ENCODE assay signal across 7 mouse cellular contexts in genomic region chr5:143315514-143315888, GRCm38 (mm10). TPM values are rescaled to one million over a fixed set of nuclear protein-coding genes. Genes with fewer than 3 reads are reported as not detected.
A peak's percentile ranks its signal among the peaks of the same experiment; 100 is the strongest.
DNase-seq lines count a peak whose midpoint lies in the region; ATAC-seq and TF ChIP-seq lines count a peak whose summit lies in the region.

No protein-coding gene starts in this region.

- peak overlapping the region; percentile 76; the same call in 1 of the 2 replicates for H3K9ac ChIP-seq in lung, postnatal 0 days (replicated peaks; ENCODE audit: low read depth)
- peak overlapping the region; percentile 96 for H3K9ac ChIP-seq in forebrain, embryonic 14.5 days (ENCODE audit: low read length)
- peak overlapping the region; percentile 96 for H3K9ac ChIP-seq in liver, embryonic 11.5 days (ENCODE audit: low read depth, low read length)
- no peak overlapping the region for H3K9ac ChIP-seq in stomach, postnatal 0 days (ENCODE audit: low read length)

- no peak for ATAC-seq in lung, postnatal 0 days
- no peak; the same call in 1 of the 2 replicates for ATAC-seq in forebrain, embryonic 14.5 days
- ATAC-seq in liver, embryonic 11.5 days (replicated peaks; ENCODE audit: low FRiP score), result no peak
- ATAC-seq in stomach, postnatal 0 days (ENCODE audit: low FRiP score, low TSS enrichment), result peak; percentile 7; the same call in 1 of the 2 replicates

- H3K4me3 ChIP-seq in lung, postnatal 0 days (ENCODE audit: low read depth, low read length), result peak overlapping the region; percentile 89
- peak overlapping the region; percentile 87 for H3K4me3 ChIP-seq in forebrain, embryonic 14.5 days (ENCODE audit: low read depth, low read length)
- H3K4me3 ChIP-seq in liver, embryonic 11.5 days (ENCODE audit: low read depth, low read length), result peak overlapping the region; percentile 91
- H3K4me3 ChIP-seq in stomach, postnatal 0 days (ENCODE audit: low read depth, low read length), result peak overlapping the region; percentile 95

- no peaks in the 10 kb centered on the region for H3K9me3 ChIP-seq in lung, postnatal 0 days (ENCODE audit: low read length)
- H3K9me3 ChIP-seq in forebrain, embryonic 14.5 days (replicated peaks; ENCODE audit: control insufficient read depth, low read length), result no peaks in the 10 kb centered on the region
- H3K9me3 ChIP-seq in liver, embryonic 11.5 days (ENCODE audit: control insufficient read depth, low read length), result no peaks in the 10 kb centered on the region
- no peaks in the 10 kb centered on the region for H3K9me3 ChIP-seq in stomach, postnatal 0 days (ENCODE audit: control insufficient read depth, low read length)

- no peak overlapping the region for H3K27ac ChIP-seq in lung, postnatal 0 days (ENCODE audit: low read length)
- H3K27ac ChIP-seq in forebrain, embryonic 14.5 days (ENCODE audit: low read depth, low read length), result no peak overlapping the region
- 0 out of 2 replicates have a peak overlapping the region, but pooled peaks have one; percentile 85 for H3K27ac ChIP-seq in liver, embryonic 11.5 days (ENCODE audit: low read depth, low read length)
- H3K27ac ChIP-seq in stomach, postnatal 0 days (replicated peaks), result no peak overlapping the region

- H3K4me2 ChIP-seq in lung, postnatal 0 days (replicated peaks; ENCODE audit: low read depth, low read length), result peak overlapping the region; percentile 95
- peak overlapping the region; percentile 84 for H3K4me2 ChIP-seq in forebrain, embryonic 14.5 days (ENCODE audit: low read length)
- H3K4me2 ChIP-seq in liver, embryonic 11.5 days, result peak overlapping the region; percentile 97
- peak overlapping the region; percentile 80 for H3K4me2 ChIP-seq in stomach, postnatal 0 days (replicated peaks; ENCODE audit: low read depth)

- 8% methylated on average over 8 of the region's 8 CpGs for WGBS in lung, postnatal 0 days
- 12% methylated on average over 8 of the region's 8 CpGs for WGBS in forebrain, embryonic 14.5 days
- 14% methylated on average over 8 of the region's 8 CpGs for WGBS in liver, embryonic 11.5 days
- WGBS in stomach, postnatal 0 days, result 13% methylated on average over 8 of the region's 8 CpGs

- TF ChIP-seq EP300 in lung, postnatal 0 days (IDR thresholded peaks at IDR 0.05), result no peak
- no peak for TF ChIP-seq EP300 in stomach, postnatal 0 days (optimal IDR thresholded peaks at IDR 0.05)

- TF ChIP-seq CTCF in lung, postnatal 0 days (IDR thresholded peaks at IDR 0.05), result no peak
- TF ChIP-seq CTCF in stomach, postnatal 0 days (IDR thresholded peaks at IDR 0.05; ENCODE audit: low read depth), result no peak

- no peak for DNase-seq in lung, postnatal 0 days (ENCODE audit: low spot score)
- no peak for DNase-seq in lung, postnatal 25 days (ENCODE audit: low spot score)
- no peak for DNase-seq in forebrain, embryonic 14.5 days (ENCODE audit: low spot score)
- DNase-seq in liver, embryonic 11.5 days (ENCODE audit: low spot score), result no peak
- DNase-seq in stomach, postnatal 0 days (ENCODE audit: low spot score), result no peak
- no peak for DNase-seq in cerebellum, postnatal 4 days (ENCODE audit: low spot score in 2 of 2)
- DNase-seq in kidney, postnatal 14 days, result no peak

- peaks cover 28% of the 10 kb centered on the region for H3K36me3 ChIP-seq in lung, postnatal 0 days (ENCODE audit: insufficient read depth, low read length)
- H3K36me3 ChIP-seq in forebrain, embryonic 14.5 days (ENCODE audit: control insufficient read depth, insufficient read depth, low read length), result peaks cover 72% of the 10 kb centered on the region
- H3K36me3 ChIP-seq in liver, embryonic 11.5 days (ENCODE audit: control insufficient read depth, insufficient read depth, low read length), result peaks cover 50% of the 10 kb centered on the region
- H3K36me3 ChIP-seq in stomach, postnatal 0 days (ENCODE audit: control insufficient read depth, insufficient read depth, low read length), result peaks cover 16% of the 10 kb centered on the region

- no peaks in the 10 kb centered on the region for H3K27me3 ChIP-seq in lung, postnatal 0 days (replicated peaks; ENCODE audit: insufficient read depth, low read length)
- H3K27me3 ChIP-seq in forebrain, embryonic 14.5 days (replicated peaks; ENCODE audit: control insufficient read depth, insufficient read depth, low read length), result no peaks in the 10 kb centered on the region
- H3K27me3 ChIP-seq in liver, embryonic 11.5 days (replicated peaks; ENCODE audit: control insufficient read depth, insufficient read depth, low read length), result no peaks in the 10 kb centered on the region
- H3K27me3 ChIP-seq in stomach, postnatal 0 days (ENCODE audit: control insufficient read depth, insufficient read depth, low read length), result no peaks in the 10 kb centered on the region

- H3K4me1 ChIP-seq in lung, postnatal 0 days (ENCODE audit: insufficient read depth, low read depth, low read length), result no peaks in the 10 kb centered on the region; the same call in 1 of the 2 replicates
- peaks cover 8% of the 10 kb centered on the region for H3K4me1 ChIP-seq in forebrain, embryonic 14.5 days (ENCODE audit: control insufficient read depth, insufficient read depth, low read length)
- H3K4me1 ChIP-seq in liver, embryonic 11.5 days (replicated peaks; ENCODE audit: control insufficient read depth, insufficient read depth, low read length), result peaks cover 13% of the 10 kb centered on the region
- H3K4me1 ChIP-seq in stomach, postnatal 0 days (replicated peaks; ENCODE audit: control insufficient read depth, insufficient read depth), result peaks cover 6% of the 10 kb centered on the region

RNA-seq across cellular contexts. Expression of gene E130309D02Rik, which starts 0.3 kb away (rescaled TPM):
- polyA plus RNA-seq in lung, postnatal 0 days (2015; fragmentation: Nextera tagmentation; extraction: Ambion mirVana), result 18.2 and 19.5 TPM in 2 replicates
- 32.3 and 39.3 TPM in 2 replicates for polyA plus RNA-seq in forebrain, embryonic 14.5 days (2014; fragmentation: Nextera tagmentation; extraction: Ambion mirVana)
- polyA plus RNA-seq in liver, embryonic 11.5 days (2014; fragmentation: Nextera tagmentation; extraction: Ambion mirVana), result 57.2 and 57.5 TPM in 2 replicates
- 15.7 and 18.5 TPM in 2 replicates for polyA plus RNA-seq in stomach, postnatal 0 days (2015; fragmentation: Nextera tagmentation; extraction: Ambion mirVana)

RNA-seq across cellular contexts. Expression of gene Zdhhc4, which starts 13.6 kb away (rescaled TPM):
- 72.1 and 87.5 TPM in 2 replicates for polyA plus RNA-seq in lung, postnatal 0 days (2015; fragmentation: Nextera tagmentation; extraction: Ambion mirVana)
- polyA plus RNA-seq in forebrain, embryonic 14.5 days (2014; fragmentation: Nextera tagmentation; extraction: Ambion mirVana), result 68.3 and 71.5 TPM in 2 replicates
- 58.8 and 63.3 TPM in 2 replicates for polyA plus RNA-seq in liver, embryonic 11.5 days (2014; fragmentation: Nextera tagmentation; extraction: Ambion mirVana)
- polyA plus RNA-seq in stomach, postnatal 0 days (2015; fragmentation: Nextera tagmentation; extraction: Ambion mirVana), result 62.6 and 65.2 TPM in 2 replicates

RNA-seq across cellular contexts. Expression of gene Zfp853, which starts 22.1 kb away (rescaled TPM):
- polyA plus RNA-seq in lung, postnatal 0 days (2015; fragmentation: Nextera tagmentation; extraction: Ambion mirVana), result 0.08 TPM in 1 of 2 replicates, not detected in the other
- polyA plus RNA-seq in forebrain, embryonic 14.5 days (2014; fragmentation: Nextera tagmentation; extraction: Ambion mirVana), result 0.07 TPM in 1 of 2 replicates, not detected in the other
- polyA plus RNA-seq in liver, embryonic 11.5 days (2014; fragmentation: Nextera tagmentation; extraction: Ambion mirVana), result not detected in 2 replicates
- polyA plus RNA-seq in stomach, postnatal 0 days (2015; fragmentation: Nextera tagmentation; extraction: Ambion mirVana), result 0.06 TPM in 2 replicates

RNA-seq across cellular contexts. Expression of gene Grid2ip, which starts 41.6 kb away (rescaled TPM):
- not detected in 2 replicates for polyA plus RNA-seq in lung, postnatal 0 days (2015; fragmentation: Nextera tagmentation; extraction: Ambion mirVana)
- 0.18 and 0.77 TPM in 2 replicates for polyA plus RNA-seq in forebrain, embryonic 14.5 days (2014; fragmentation: Nextera tagmentation; extraction: Ambion mirVana)
- 0.12 and 0.31 TPM in 2 replicates for polyA plus RNA-seq in liver, embryonic 11.5 days (2014; fragmentation: Nextera tagmentation; extraction: Ambion mirVana)
- 0.86 and 1.4 TPM in 2 replicates for polyA plus RNA-seq in stomach, postnatal 0 days (2015; fragmentation: Nextera tagmentation; extraction: Ambion mirVana)

RNA-seq across cellular contexts. Expression of gene Zfp316, which starts 45.7 kb away (rescaled TPM):
- 1.4 and 1.6 TPM in 2 replicates for polyA plus RNA-seq in lung, postnatal 0 days (2015; fragmentation: Nextera tagmentation; extraction: Ambion mirVana)
- polyA plus RNA-seq in forebrain, embryonic 14.5 days (2014; fragmentation: Nextera tagmentation; extraction: Ambion mirVana), result 3.3 and 3.7 TPM in 2 replicates
- polyA plus RNA-seq in liver, embryonic 11.5 days (2014; fragmentation: Nextera tagmentation; extraction: Ambion mirVana), result 0.75 TPM in 2 replicates
- 1.4 and 1.7 TPM in 2 replicates for polyA plus RNA-seq in stomach, postnatal 0 days (2015; fragmentation: Nextera tagmentation; extraction: Ambion mirVana)
